Mouse (Mus musculus) layer of hippocampus, postnatal 14 days (tissue): ENCODE data around the gene Myom1. TPM values are rescaled to one million over a fixed set of nuclear protein-coding genes. Genes with fewer than 3 reads are reported as not detected.
A peak's percentile ranks its signal among the peaks of the same experiment; 100 is the strongest.

Source experiments
- DNase-seq, 2 experiments: peaks; one replicate each; pipeline ENCODE4 v3.0.0; 2021 to 2022; ENCODE audit warnings: low spot score in 2 of 2, mixed read lengths in 1 of 2
- total RNA-seq, 2 experiments: library from RNA; stranded (reverse); gene quantifications; 2 replicates each; pipeline ENCODE4 v1.2.3; 2021

Myom1 gene
- total RNA-seq, 2 experiments from 2014 or later = 2.9 to 4.5 TPM

DNA sequence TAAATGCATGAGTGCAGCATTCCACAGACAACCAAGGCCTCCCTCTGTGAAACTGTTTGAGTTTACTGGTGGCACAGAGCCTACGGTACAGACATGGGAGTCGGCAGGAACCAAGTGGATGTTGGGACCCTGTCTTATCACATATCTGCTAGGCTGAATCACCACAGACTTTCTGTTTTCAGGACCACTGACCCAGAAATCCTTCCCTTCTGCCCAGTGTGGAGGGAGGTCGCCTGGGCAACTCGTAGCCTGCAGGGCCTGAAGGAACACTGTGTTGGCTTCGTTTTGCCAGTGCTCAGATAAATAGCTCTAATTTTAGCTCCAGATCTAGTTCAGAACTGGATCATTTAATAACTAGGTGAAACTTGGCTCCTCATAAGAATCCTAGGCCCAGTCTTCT, 12.5 kb downstream of the Myom1 start:
- no peak for DNase-seq

GRCm38 (mm10) chr17:71017457-71017998, 15.1 kb downstream of the Myom1 start:
- no peak for DNase-seq

GRCm38 (mm10) chr17:71018151-71018550, 15.7 kb downstream of the Myom1 start:
- no peak for DNase-seq

- DNase-seq = no peak
These were observed 16.3 kb downstream of the Myom1 start for GRCm38 (mm10) chr17:71018616-71019308.

- DNase-seq = no peak
These were observed 16.8 kb downstream of the Myom1 start for GRCm38 (mm10) chr17:71019309-71019655.

GRCm38 (mm10) chr17:71019860-71020259, 17.4 kb downstream of the Myom1 start:
- no peak for DNase-seq

GRCm38 (mm10) chr17:71022841-71023240, 20.4 kb downstream of the Myom1 start:
- no peak for DNase-seq

DNA sequence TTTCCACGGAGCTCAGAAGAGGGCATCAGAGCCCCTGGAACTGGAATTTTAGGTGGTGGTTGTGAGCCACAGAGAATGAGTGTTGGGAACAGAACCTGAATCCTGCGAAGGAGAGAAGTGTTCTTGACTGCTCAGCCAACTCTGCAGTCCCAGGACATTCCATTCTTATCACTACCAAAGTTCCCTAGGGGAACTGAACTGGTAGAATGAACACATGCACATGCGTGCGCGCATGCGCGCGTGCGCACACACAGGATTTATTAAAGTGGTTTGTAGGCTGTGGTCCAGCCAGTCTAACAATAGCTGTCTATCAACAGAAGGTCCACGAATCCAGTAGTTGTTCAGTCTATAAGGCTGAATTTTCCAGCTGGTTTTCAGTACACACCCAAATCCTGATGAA, 21.6 kb downstream of the Myom1 start:
- DNase-seq = no peak

DNA sequence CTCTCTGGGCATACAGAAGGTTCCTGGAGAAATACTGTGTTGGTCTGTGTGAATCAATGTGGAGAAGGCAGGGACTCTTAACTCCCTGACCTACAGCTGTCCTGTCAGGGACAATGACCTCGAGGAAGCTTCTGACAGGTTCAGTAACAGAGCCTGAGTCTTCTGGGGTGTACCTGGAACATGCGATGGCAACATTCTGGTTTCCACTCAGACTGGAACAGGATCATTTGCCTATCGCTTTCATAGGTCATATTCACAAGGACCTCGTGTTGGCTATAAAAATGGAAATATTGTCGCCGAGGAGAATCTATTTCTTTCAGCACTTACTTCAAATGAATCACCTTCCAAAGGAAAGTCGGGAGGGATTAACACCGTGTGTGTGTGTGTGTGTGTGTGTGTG, 23.5 kb downstream of the Myom1 start:
- no peak for DNase-seq

- DNase-seq = no peak
These were observed 24.8 kb downstream of the Myom1 start for GRCm38 (mm10) chr17:71027186-71027585.

DNA sequence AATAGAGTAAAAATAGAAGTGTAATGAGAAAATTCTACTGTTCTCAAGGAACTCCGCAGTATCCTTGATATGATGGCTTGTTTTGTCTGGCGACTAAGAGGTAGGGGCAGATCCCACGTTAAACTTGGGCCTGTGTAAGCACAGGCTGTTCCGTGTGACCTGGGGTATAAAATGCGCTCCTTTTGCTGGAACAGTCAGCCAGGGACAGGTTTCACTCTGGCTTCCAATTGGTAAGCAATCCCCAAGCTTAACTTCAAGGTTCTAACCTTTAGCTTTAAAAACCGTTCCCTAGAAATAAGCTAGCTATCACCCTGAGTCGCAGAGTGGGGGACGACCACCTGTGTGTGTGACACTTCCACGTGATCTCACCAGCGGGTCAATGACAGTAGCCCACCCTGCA, 30.3 kb downstream of the Myom1 start:
- DNase-seq = no peak

DNA sequence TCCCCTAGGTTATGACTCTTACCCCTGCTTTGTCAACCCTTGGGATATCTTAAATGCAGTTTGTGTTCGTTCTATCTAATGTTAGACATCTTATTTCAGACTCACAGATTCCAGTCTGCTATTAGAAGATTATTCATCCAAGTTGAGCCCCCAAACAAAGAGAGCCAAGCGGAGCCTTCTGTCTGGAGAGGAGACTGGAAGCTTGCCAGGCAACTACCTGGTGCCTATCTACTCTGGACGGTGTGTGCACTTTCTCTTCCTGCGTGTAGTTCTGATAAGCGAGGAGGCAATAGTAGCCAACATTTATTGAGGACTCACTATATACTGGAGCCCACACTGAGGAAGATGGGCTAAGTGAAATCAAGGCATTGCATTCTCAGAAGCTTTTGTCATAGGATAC, 32.0 kb downstream of the Myom1 start:
- DNase-seq = no peak

- no peak for DNase-seq
These were observed 34.8 kb downstream of the Myom1 start for GRCm38 (mm10) chr17:71037188-71037587.

GRCm38 (mm10) chr17:71038812-71039211, 36.4 kb downstream of the Myom1 start:
- no peak for DNase-seq

DNA sequence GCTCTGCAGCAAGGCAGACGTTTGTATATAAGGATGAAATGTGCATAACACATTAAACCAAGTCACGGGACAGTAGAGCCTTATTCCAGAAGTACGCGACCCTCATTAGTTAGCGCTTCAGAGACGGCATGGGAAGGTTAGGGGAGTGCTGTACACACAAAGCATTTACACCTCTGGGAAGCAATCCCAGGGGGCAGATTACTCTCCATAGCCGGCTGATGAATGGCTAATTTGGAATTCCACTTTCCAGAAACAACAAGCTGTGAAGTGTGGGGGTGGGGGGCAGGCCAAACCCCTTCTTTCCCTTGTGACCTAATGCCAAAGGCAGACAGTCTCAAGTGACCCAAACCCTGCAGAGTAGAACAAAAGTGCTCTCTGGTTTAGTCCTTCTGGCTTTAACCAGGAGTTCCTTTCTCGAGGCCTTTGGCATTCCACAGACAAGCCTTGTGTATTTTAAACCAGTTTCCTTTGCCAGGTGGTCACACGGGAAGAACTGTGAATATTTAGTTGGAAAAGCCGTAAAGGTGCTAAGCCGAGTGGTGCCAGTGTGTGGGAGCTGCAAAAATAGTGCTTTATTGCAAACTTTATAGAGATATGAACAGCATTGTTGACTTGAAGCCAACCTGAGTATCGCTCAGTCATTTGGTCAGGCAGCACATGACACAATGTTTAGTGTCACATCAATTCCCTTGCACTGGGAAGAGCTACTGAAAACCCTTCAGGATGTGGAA, 37.6 kb downstream of the Myom1 start:
- DNase-seq = no peak

- DNase-seq = no peak
These were observed 38.1 kb downstream of the Myom1 start for GRCm38 (mm10) chr17:71040582-71040880.

- DNase-seq = no peak
These were observed 40.2 kb downstream of the Myom1 start for GRCm38 (mm10) chr17:71042645-71043044.

- no peak for DNase-seq
These were observed 43.2 kb downstream of the Myom1 start for GRCm38 (mm10) chr17:71045591-71045990.

GRCm38 (mm10) chr17:71046856-71047255, 44.4 kb downstream of the Myom1 start:
- DNase-seq = peak in 1 of 2 experiments; percentile 51

DNA sequence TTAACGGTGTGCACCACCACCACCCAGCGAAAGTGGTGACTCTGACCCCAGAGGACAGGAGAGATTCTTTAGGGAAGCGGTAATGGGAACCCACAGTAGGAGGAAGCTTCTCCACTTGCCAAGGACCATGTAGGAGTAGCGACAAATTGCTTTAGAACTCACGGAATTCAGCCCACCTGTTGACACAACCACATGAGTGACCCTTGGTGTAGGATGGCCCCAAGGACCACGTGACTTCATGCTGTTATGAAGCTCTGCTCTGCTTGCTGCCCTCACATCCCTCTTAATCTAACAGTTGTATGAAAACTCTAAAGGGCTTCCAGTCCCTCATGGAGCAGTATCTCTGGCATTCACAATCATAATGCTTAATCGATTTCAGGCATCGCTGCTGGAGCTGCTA, 46.9 kb downstream of the Myom1 start:
- DNase-seq = no peak

- DNase-seq = no peak
These were observed 50.8 kb downstream of the Myom1 start for GRCm38 (mm10) chr17:71053134-71053708.

GRCm38 (mm10) chr17:71055203-71055894, 52.9 kb downstream of the Myom1 start:
- no peak for DNase-seq
